Mouse (Mus musculus) macrophage (primary cell): ENCODE results near the gene Med13l. TPM values are rescaled to one million over a fixed set of nuclear protein-coding genes. Genes with fewer than 3 reads are reported as not detected.

ENCODE experiments used
- H3K27ac ChIP-seq: fragments of 350-480 bp; formaldehyde crosslinking; 2 replicates; pipeline ENCODE4 v1.9.0; 2021
- H3K36me3 ChIP-seq: fragments of 350-480 bp; formaldehyde crosslinking; 2 replicates; pipeline ENCODE4 v1.9.0; 2021; ENCODE audit errors: inconsistent target
- H3K4me3 ChIP-seq: fragments of 350-480 bp; formaldehyde crosslinking; 2 replicates; pipeline ENCODE4 v1.9.0; 2021; ENCODE audit errors: inconsistent target
- H3K79me2 ChIP-seq: fragments of 350-480 bp; formaldehyde crosslinking; 2 replicates; pipeline ENCODE4 v1.9.0; 2021; ENCODE audit errors: inconsistent target
- WGBS: methylation state at CpG from one replicate; pipeline ENCODE4 v1.1.7; 2026; ENCODE audit warnings: inconsistent platforms; ENCODE audit not compliant: missing documents; 5-methylcytosine and 5-hydroxymethylcytosine counted together
- polyA plus RNA-seq: library from polyadenylated mRNA; stranded (reverse); fragments of 250-400 nt; gene quantifications from 3 replicates; pipeline ENCODE4 v1.2.4, GENCODE M21; 2018; ENCODE audit warnings: inconsistent platforms

Med13l gene
- polyA plus RNA-seq, 1 experiment from 2014 or later, result 10.0 TPM

GRCm38 (mm10) chr5:118727336-118727735 lies 166.9 kb downstream of the Med13l start:
- no peak overlapping the region for H3K4me3 ChIP-seq
- H3K27ac ChIP-seq, result no peak overlapping the region
- WGBS, result 93% methylated on average over 16 of the region's 16 CpGs
- H3K79me2 ChIP-seq, result no peaks in the 10 kb centered on the region
- peaks cover 94% of the 10 kb centered on the region for H3K36me3 ChIP-seq

- whole genome bisulfite sequencing, result 92% methylated on average over 3 of the region's 3 CpGs
- H3K27ac ChIP-seq, result no peak overlapping the region
- H3K79me2 ChIP-seq, result no peaks in the 10 kb centered on the region
- peaks cover 89% of the 10 kb centered on the region for H3K36me3 ChIP-seq
- no peak overlapping the region for H3K4me3 ChIP-seq
Observed at GRCm38 (mm10) chr5:118732221-118732620, 171.7 kb downstream of the Med13l start.

- 94% methylated on average over 8 of the region's 8 CpGs for WGBS
- no peaks in the 10 kb centered on the region for H3K79me2 ChIP-seq
- H3K36me3 ChIP-seq, result peaks cover 85% of the 10 kb centered on the region
- H3K4me3 ChIP-seq, result no peak overlapping the region
- H3K27ac ChIP-seq, result no peak overlapping the region
Observed at GRCm38 (mm10) chr5:118732651-118733050, 172.2 kb downstream of the Med13l start.

- Histone ChIP-seq H3K4me3 (no peak overlapping the region), H3K79me2 (no peaks in the 10 kb centered on the region), H3K36me3 (peaks cover 83% of the 10 kb centered on the region), H3K27ac (no peak overlapping the region)
- WGBS, result 96% methylated on average over 4 of the region's 4 CpGs
Observed at GRCm38 (mm10) chr5:118733566-118733965, 173.1 kb downstream of the Med13l start.

GRCm38 (mm10) chr5:118734455-118734854 lies 174.0 kb downstream of the Med13l start:
- Histone ChIP-seq H3K27ac (no peak overlapping the region), H3K4me3 (no peak overlapping the region), H3K36me3 (peaks cover 79% of the 10 kb centered on the region), H3K79me2 (no peaks in the 10 kb centered on the region)
- 92% methylated on average over 9 of the region's 9 CpGs for WGBS

GRCm38 (mm10) chr5:118735738-118736137 lies 175.3 kb downstream of the Med13l start:
- Histone ChIP-seq H3K36me3 (peaks cover 76% of the 10 kb centered on the region), H3K79me2 (no peaks in the 10 kb centered on the region), H3K4me3 (no peak overlapping the region), H3K27ac (no peak overlapping the region)
- 97% methylated on average over 7 of the region's 8 CpGs for WGBS

- Histone ChIP-seq H3K27ac (no peak overlapping the region), H3K36me3 (peaks cover 76% of the 10 kb centered on the region), H3K4me3 (no peak overlapping the region), H3K79me2 (no peaks in the 10 kb centered on the region)
- 72% methylated on average over 1 of the region's 1 CpGs for WGBS
Observed at GRCm38 (mm10) chr5:118737548-118737947, 177.1 kb downstream of the Med13l start.

- Histone ChIP-seq H3K4me3 (no peak overlapping the region), H3K36me3 (peaks cover 89% of the 10 kb centered on the region), H3K79me2 (no peaks in the 10 kb centered on the region), H3K27ac (no peak overlapping the region)
- WGBS, result 84% methylated on average over 2 of the region's 2 CpGs
Observed at GRCm38 (mm10) chr5:118743067-118743466, 182.6 kb downstream of the Med13l start.

- H3K27ac ChIP-seq, result no peak overlapping the region
- H3K4me3 ChIP-seq, result no peak overlapping the region
- H3K79me2 ChIP-seq, result no peaks in the 10 kb centered on the region
- peaks cover 97% of the 10 kb centered on the region for H3K36me3 ChIP-seq
- WGBS, result 96% methylated on average over 10 of the region's 10 CpGs
Observed at GRCm38 (mm10) chr5:118747026-118747425, 186.5 kb downstream of the Med13l start.

- Histone ChIP-seq H3K36me3 (peaks cover 98% of the 10 kb centered on the region), H3K4me3 (no peak overlapping the region), H3K27ac (no peak overlapping the region), H3K79me2 (no peaks in the 10 kb centered on the region)
- WGBS, result 94% methylated on average over 13 of the region's 13 CpGs
Observed at GRCm38 (mm10) chr5:118751446-118752179, 191.1 kb downstream of the Med13l start.

GRCm38 (mm10) chr5:118752868-118753267 lies 192.4 kb downstream of the Med13l start:
- Histone ChIP-seq H3K36me3 (peaks cover 99% of the 10 kb centered on the region), H3K79me2 (no peaks in the 10 kb centered on the region), H3K27ac (no peak overlapping the region), H3K4me3 (no peak overlapping the region)
- 74% methylated on average over 3 of the region's 3 CpGs for WGBS

GRCm38 (mm10) chr5:118753471-118754044 lies 193.1 kb downstream of the Med13l start:
- 91% methylated on average over 10 of the region's 10 CpGs for WGBS
- no peaks in the 10 kb centered on the region for H3K79me2 ChIP-seq
- no peak overlapping the region for H3K4me3 ChIP-seq

GRCm38 (mm10) chr5:118754191-118754759 lies 193.8 kb downstream of the Med13l start:
- Histone ChIP-seq H3K27ac (no peak overlapping the region), H3K79me2 (no peaks in the 10 kb centered on the region), H3K36me3 (peaks cover 99% of the 10 kb centered on the region), H3K4me3 (no peak overlapping the region)
- WGBS, result 93% methylated on average over 4 of the region's 4 CpGs

More at GRCm38 (mm10) chr5:118753471-118754044, 193.1 kb downstream of the Med13l start:
- Histone ChIP-seq H3K27ac (no peak overlapping the region), H3K36me3 (peaks cover 99% of the 10 kb centered on the region)

- 89% methylated on average over 2 of the region's 2 CpGs for WGBS
- H3K4me3 ChIP-seq, result no peak overlapping the region
- H3K27ac ChIP-seq, result no peak overlapping the region
- no peaks in the 10 kb centered on the region for H3K79me2 ChIP-seq
- peaks cover 99% of the 10 kb centered on the region for H3K36me3 ChIP-seq
Observed at GRCm38 (mm10) chr5:118756078-118756477, 195.6 kb downstream of the Med13l start.
